Mouse (Mus musculus) megakaryocyte, embryonic 14.5 days (primary cell): Measurements from ENCODE around the gene Fnbp1.

Experiments used
- FLI1 ChIP-seq: IDR thresholded peaks from 2 replicates; pipeline ENCODE4 v1.6.1; 2012; ENCODE audit warnings: low read length, inconsistent platforms, mixed read lengths
- GATA1 ChIP-seq: IDR thresholded peaks from 3 replicates; pipeline ENCODE4 v1.6.1; 2012; ENCODE audit warnings: mixed read lengths, low read length, inconsistent platforms, borderline replicate concordance

DNA sequence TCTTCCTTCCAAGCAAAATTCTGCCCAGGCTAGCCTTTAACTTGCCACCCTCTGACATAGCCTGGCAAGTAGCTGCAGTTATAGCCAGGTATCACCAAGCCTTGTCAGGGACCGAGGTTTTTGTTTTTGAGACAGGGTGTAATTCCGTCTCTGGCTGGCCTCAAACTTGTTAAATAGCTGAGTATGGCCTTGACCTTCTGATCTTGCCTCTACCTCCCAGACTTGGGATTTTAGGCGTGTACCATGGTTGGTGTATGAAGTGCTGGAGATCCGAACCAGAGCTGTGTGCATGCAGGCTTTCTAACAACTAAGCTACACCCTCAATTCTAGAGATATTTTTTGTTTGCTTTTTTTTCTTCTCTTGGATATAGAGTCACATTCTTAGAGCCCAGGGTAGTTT is 19.8 kb upstream of the Fnbp1 start:
- no peak for TF ChIP-seq GATA1
- no peak for TF ChIP-seq FLI1
